Mouse (Mus musculus) CH12.LX (cell line): ENCODE results near the gene Llgl1. TPM values are rescaled to one million over a fixed set of nuclear protein-coding genes. Genes with fewer than 3 reads are reported as not detected.

ENCODE experiments used
- DNase-seq: peaks from one replicate; pipeline ENCODE4 v3.0.0-alpha.2; 2013; ENCODE audit errors: extremely low read depth
- H3K27ac ChIP-seq: 2 replicates; pipeline ENCODE4 v1.5.1; 2012; ENCODE audit warnings: low read depth, mild to moderate bottlenecking, control low read depth, moderate library complexity; ENCODE audit not compliant: insufficient read depth
- H3K27me3 ChIP-seq: replicated peaks from 2 replicates; pipeline ENCODE3; 2012; ENCODE audit warnings: inconsistent platforms
- H3K36me3 ChIP-seq, 2 experiments: replicated peaks in 1 of 2; 2 replicates each; pipeline versions ENCODE3 to v1.6.1; 2012; ENCODE audit warnings: inconsistent platforms in 1 of 2, low read length in 1 of 2, mild to moderate bottlenecking in 1 of 2, mixed read lengths in 1 of 2, moderate library complexity in 1 of 2; ENCODE audit not compliant: control insufficient read depth in 1 of 2, insufficient read depth in 1 of 2
- H3K4me1 ChIP-seq, 2 experiments: 2 replicates each; pipeline ENCODE4 v1.6.1; 2012; ENCODE audit warnings: inconsistent platforms in 1 of 2, moderate library complexity in 1 of 2; ENCODE audit not compliant: insufficient read depth in 2 of 2, control insufficient read depth in 1 of 2
- H3K4me2 ChIP-seq: 2 replicates; pipeline ENCODE4 v1.6.1; 2012; ENCODE audit warnings: low read depth, mild to moderate bottlenecking, control low read depth; ENCODE audit not compliant: poor library complexity, insufficient read depth, severe bottlenecking
- H3K4me3 ChIP-seq, 3 experiments: fragments of 150-350 bp in 1 of 3; sonication (generic) in 1 of 3; replicated peaks in 1 of 3; 2 replicates each; pipeline versions ENCODE3 to v1.5.1; 2011 to 2012; ENCODE audit warnings: low read depth in 2 of 3, low read length in 2 of 3, mild to moderate bottlenecking in 2 of 3, moderate library complexity in 2 of 3, control low read depth in 1 of 3, improper control_type of control experiment in 1 of 3, inconsistent platforms in 1 of 3, mixed read lengths in 1 of 3; ENCODE audit not compliant: poor library complexity in 1 of 3
- H3K79me2 ChIP-seq: replicated peaks from 2 replicates; pipeline ENCODE4 v1.6.1; 2012; ENCODE audit warnings: mild to moderate bottlenecking, moderate library complexity; ENCODE audit not compliant: control insufficient read depth, poor library complexity, insufficient read depth, severe bottlenecking; ENCODE audit errors: extremely low read depth
- H3K9ac ChIP-seq: 2 replicates; pipeline ENCODE4 v1.6.1; 2012; ENCODE audit warnings: low read depth, mild to moderate bottlenecking, control low read depth, moderate library complexity; ENCODE audit not compliant: insufficient read depth
- H3K9me3 ChIP-seq: replicated peaks from 2 replicates; pipeline ENCODE3; 2012; ENCODE audit warnings: low read length, inconsistent platforms, mixed read lengths
- CHD1 ChIP-seq: IDR thresholded peaks from 2 replicates; pipeline ENCODE4 v1.6.1; 2012; ENCODE audit warnings: low read depth, low read length, improper control_type of control experiment, inconsistent platforms
- CHD2 ChIP-seq: IDR thresholded peaks from 2 replicates; pipeline ENCODE4 v1.6.1; 2011; ENCODE audit warnings: low read length, improper control_type of control experiment
- ETS1 ChIP-seq: conservative IDR thresholded peaks from 2 replicates; pipeline ENCODE4 v1.6.1; 2012; ENCODE audit warnings: low read depth, mild to moderate bottlenecking, inconsistent platforms, low read length, improper control_type of control experiment, moderate library complexity
- GABPA ChIP-seq: IDR thresholded peaks from 2 replicates; pipeline ENCODE4 v1.6.1; 2012; ENCODE audit warnings: low read depth, low read length, improper control_type of control experiment, inconsistent platforms; ENCODE audit not compliant: insufficient replicate concordance
- HCFC1 ChIP-seq: IDR thresholded peaks from 2 replicates; pipeline ENCODE4 v1.6.1; 2012; ENCODE audit warnings: low read depth, mild to moderate bottlenecking, inconsistent platforms, low read length, improper control_type of control experiment
- JUN ChIP-seq: IDR thresholded peaks from 2 replicates; pipeline ENCODE4 v1.6.1; 2011; ENCODE audit warnings: low read depth, mild to moderate bottlenecking, low read length, improper control_type of control experiment, moderate library complexity; ENCODE audit not compliant: insufficient read depth
- JUND ChIP-seq: conservative IDR thresholded peaks from 2 replicates; pipeline ENCODE4 v1.6.1; 2011; ENCODE audit warnings: low read depth, low read length, improper control_type of control experiment
- KAT2A ChIP-seq: IDR thresholded peaks from 2 replicates; pipeline ENCODE4 v1.6.1; 2012; ENCODE audit warnings: low read length, improper control_type of control experiment, inconsistent platforms; ENCODE audit not compliant: insufficient replicate concordance
- MEF2A ChIP-seq: IDR thresholded peaks from 2 replicates; pipeline ENCODE4 v1.6.1; 2014; ENCODE audit warnings: low read depth, mild to moderate bottlenecking, inconsistent platforms, low read length, improper control_type of control experiment, borderline replicate concordance
- MXI1 ChIP-seq: IDR thresholded peaks from 2 replicates; pipeline ENCODE4 v1.6.1; 2011; ENCODE audit warnings: mild to moderate bottlenecking, low read depth, low read length, improper control_type of control experiment
- NRF1 ChIP-seq: IDR thresholded peaks from 2 replicates; pipeline ENCODE4 v1.6.1; 2014; ENCODE audit warnings: low read depth, mild to moderate bottlenecking, inconsistent platforms, low read length, improper control_type of control experiment, moderate library complexity
- RAD21 ChIP-seq: IDR thresholded peaks from 2 replicates; pipeline ENCODE4 v1.6.1; 2011; ENCODE audit warnings: low read depth, mild to moderate bottlenecking, low read length, improper control_type of control experiment, moderate library complexity
- RCOR1 ChIP-seq: conservative IDR thresholded peaks from 2 replicates; pipeline ENCODE4 v1.6.1; 2012; ENCODE audit warnings: low read depth, mild to moderate bottlenecking, inconsistent platforms, low read length, improper control_type of control experiment
- UBTF ChIP-seq: IDR thresholded peaks from 2 replicates; pipeline ENCODE4 v1.6.1; 2012; ENCODE audit warnings: low read depth, mild to moderate bottlenecking, inconsistent platforms, low read length, improper control_type of control experiment, moderate library complexity
- USF1 ChIP-seq: IDR thresholded peaks from 2 replicates; pipeline ENCODE4 v1.6.1; 2014; ENCODE audit warnings: low read depth, mild to moderate bottlenecking, inconsistent platforms, low read length, improper control_type of control experiment
- ZC3H11A ChIP-seq: IDR thresholded peaks from 2 replicates; pipeline ENCODE4 v1.6.1; 2012; ENCODE audit warnings: low read depth, mild to moderate bottlenecking, inconsistent platforms, low read length, improper control_type of control experiment
- ZKSCAN1 ChIP-seq: IDR thresholded peaks from 2 replicates; pipeline ENCODE4 v1.6.1; 2012; ENCODE audit warnings: low read depth, inconsistent platforms, low read length, improper control_type of control experiment, borderline replicate concordance
- ZMIZ1 ChIP-seq: IDR thresholded peaks from 2 replicates; pipeline ENCODE4 v1.6.1; 2012; ENCODE audit warnings: low read depth, mild to moderate bottlenecking, inconsistent platforms, low read length, improper control_type of control experiment
- dilution Hi-C: fragments of 300-500 bp; cut with MboI; formaldehyde crosslinking; loops from 2 replicates; pipeline ENCODE4 v1.14.3; 2020; ENCODE audit warnings: low sequenced_read_pairs; ENCODE audit not compliant: extremely low pct_unique_long_range_greater_than_20kb, extremely low pct_ligation_motif_present
- in situ Hi-C: fragments of 300-500 bp; cut with MboI; formaldehyde crosslinking; loops from 3 replicates; pipeline ENCODE4 v1.14.3; 2019; ENCODE audit warnings: low sequenced_read_pairs, low pct_ligation_motif_present, low pct_unique_long_range_greater_than_20kb, mixed read lengths
- polyA plus RNA-seq: library from polyadenylated mRNA; unstranded; fragments of >175 nt; gene quantifications from 2 replicates; pipeline ENCODE4 v1.2.1, GENCODE M21; 2012; ENCODE audit warnings: low read depth; ENCODE audit not compliant: insufficient read length
- total RNA-seq, 2 experiments: library from RNA; depleted of rRNA; stranded (reverse); fragments of 300-350 nt in 1 of 2; fragments of >200 nt in 1 of 2; gene quantifications; 2 replicates each; pipeline ENCODE4 v1.2.3; 2012 to 2014

The Llgl1 gene
- total and polyA plus RNA-seq, 3 experiments, result 7.5 to 11.1 (median 9.8) TPM

GRCm38 (mm10) chr11:60734206-60734605 is 34.7 kb downstream of the Llgl1 start:
- in situ Hi-C loops (no loop called here), dilution Hi-C loops (no loop called here)
- H3K4me2 ChIP-seq, result no peak overlapping the region
- H3K9me3 ChIP-seq, result peaks cover 5% of the 10 kb centered on the region
- H3K27me3 ChIP-seq, result no peaks in the 10 kb centered on the region
- peaks cover 35 to 75% of the 10 kb centered on the region in 2 experiments for H3K36me3 ChIP-seq
- DNase-seq, result no peak
- no peaks in the 10 kb centered on the region for H3K79me2 ChIP-seq
- no peak for TF ChIP-seq KAT2A
- TF ChIP-seq JUN, result no peak
- no peak for TF ChIP-seq NRF1
- no peak for TF ChIP-seq RAD21
- TF ChIP-seq RCOR1, result no peak
- TF ChIP-seq HCFC1, result no peak
- no peak for TF ChIP-seq USF1
- TF ChIP-seq ZKSCAN1, result no peak
- no peak for TF ChIP-seq ZMIZ1
- TF ChIP-seq ETS1, result no peak
- no peak for TF ChIP-seq UBTF
- no peak for TF ChIP-seq GABPA
- no peak overlapping the region for H3K9ac ChIP-seq
- H3K4me3 ChIP-seq, result no peak overlapping the region
- H3K27ac ChIP-seq, result no peak overlapping the region
- peaks cover 9 to 35% of the 10 kb centered on the region in 2 experiments for H3K4me1 ChIP-seq

DNA sequence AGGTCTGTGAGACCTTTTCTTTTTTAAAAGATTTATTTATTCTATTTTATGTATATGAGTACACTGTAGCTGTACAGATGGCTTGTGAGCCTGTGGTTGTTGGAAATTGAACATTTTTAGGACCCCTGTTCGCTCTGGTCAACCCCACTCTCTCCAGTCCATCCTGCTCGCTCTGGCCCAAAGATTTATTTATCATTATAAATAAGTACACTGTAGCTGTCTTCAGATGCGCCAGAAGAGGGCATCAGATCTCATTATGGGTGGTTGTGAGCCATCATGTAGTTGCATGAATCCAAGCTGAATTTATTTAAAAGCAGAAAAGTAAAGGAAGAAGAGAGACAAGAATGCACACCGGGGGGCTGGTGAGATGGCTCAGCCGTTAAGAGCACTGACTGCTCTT is 35.7 kb downstream of the Llgl1 start:
- no peaks in the 10 kb centered on the region for H3K27me3 ChIP-seq
- H3K36me3 ChIP-seq, result peaks cover 45 to 84% of the 10 kb centered on the region in 2 experiments
- DNase-seq, result no peak
- no peak overlapping the region for H3K9ac ChIP-seq
- peaks cover 5% of the 10 kb centered on the region for H3K9me3 ChIP-seq
- dilution Hi-C loops, result no loop called here
- no peak overlapping the region for H3K4me2 ChIP-seq
- H3K4me1 ChIP-seq, result peaks cover 8 to 25% of the 10 kb centered on the region in 2 experiments; a peak in 3 of 4 replicates
- no peak overlapping the region for H3K27ac ChIP-seq
- H3K79me2 ChIP-seq, result no peaks in the 10 kb centered on the region
- in situ Hi-C loops, result no loop called here
- TF ChIP-seq GABPA (no peak), UBTF (no peak), MEF2A (no peak), JUND (no peak), CHD1 (no peak), ZKSCAN1 (no peak), CHD2 (no peak), MXI1 (no peak), ZC3H11A (no peak)
- TF ChIP-seq, all 38 proteins: peak for 0
- no peak overlapping the region for H3K4me3 ChIP-seq
